Mouse (Mus musculus): ENCODE data around the gene Ccdc124. TPM values are rescaled to one million over a fixed set of nuclear protein-coding genes. Genes with fewer than 3 reads are reported as not detected.
A peak's percentile ranks its signal among the peaks of the same experiment; 100 is the strongest.

Gene Ccdc124
- polyA plus RNA-seq, 1 experiment from 2014 or later, result 165 TPM

- Histone ChIP-seq H3K4me2 (ENCODE audit: low read depth, low read length, severe bottlenecking) (peak overlapping the region; percentile 35; the same call in 1 of the 2 replicates), H3K4me3 (ENCODE audit: low read depth, low read length) (peak overlapping the region; percentile 16; the same call in 1 of the 2 replicates), H3K27me3 (ENCODE audit: control insufficient read depth, insufficient read depth, low read length) (peaks cover 36% of the 10 kb centered on the region), H3K9ac (ENCODE audit: low read length) (no peak overlapping the region; the same call in 1 of the 2 replicates), H3K4me1 (replicated peaks; ENCODE audit: control insufficient read depth, insufficient read depth, low read length) (peaks cover 9% of the 10 kb centered on the region), H3K36me3 (ENCODE audit: control insufficient read depth, insufficient read depth, low read length) (peaks cover 7% of the 10 kb centered on the region), H3K27ac (ENCODE audit: low read depth, low read length) (no peak overlapping the region), H3K9me3 (ENCODE audit: control insufficient read depth, low read length) (no peaks in the 10 kb centered on the region)
- ATAC-seq (replicated peaks; ENCODE audit: low FRiP score), result no peak
- peak; percentile 65 for DNase-seq (ENCODE audit: low spot score)
- WGBS, result 31% methylated on average over 20 of the region's 20 CpGs
Measured at GRCm38 (mm10) chr8:70892896-70893655, 19.3 kb upstream of the Ccdc124 start.

GRCm38 (mm10) chr8:70892022-70892895, 18.5 kb upstream of the Ccdc124 start, which contains the start of gene Slc5a5:
Gene Slc5a5, minus strand, starts transcription at chr8:70892757.
- no peak within 1 kb of the TSS for H3K27ac ChIP-seq (ENCODE audit: low read depth, low read length)
- H3K27me3 ChIP-seq (ENCODE audit: control insufficient read depth, insufficient read depth, low read length), result peaks cover 36% of the 10 kb centered on the region
- no peaks in the 10 kb centered on the region for H3K9me3 ChIP-seq (ENCODE audit: control insufficient read depth, low read length)
- peak within 1 kb of the TSS; percentile 29 for H3K9ac ChIP-seq (ENCODE audit: low read length)
- H3K36me3 ChIP-seq (ENCODE audit: control insufficient read depth, insufficient read depth, low read length), result peaks cover 7% of the 10 kb centered on the region
- peak within 1 kb of the TSS; percentile 35; the same call in 1 of the 2 replicates for H3K4me2 ChIP-seq (ENCODE audit: low read depth, low read length, severe bottlenecking)
- H3K4me3 ChIP-seq (ENCODE audit: low read depth, low read length), result peak within 1 kb of the TSS; percentile 16; the same call in 1 of the 2 replicates
- H3K4me1 ChIP-seq (replicated peaks; ENCODE audit: control insufficient read depth, insufficient read depth, low read length), result peaks cover 11% of the 10 kb centered on the region
- DNase-seq (ENCODE audit: low spot score) (peak; percentile 69), ATAC-seq (replicated peaks; ENCODE audit: low FRiP score) (no peak)
- WGBS, result 3% methylated on average over 79 of the region's 80 CpGs

- Histone ChIP-seq H3K9me3 (ENCODE audit: control insufficient read depth, low read length) (no peaks in the 10 kb centered on the region), H3K4me2 (ENCODE audit: low read depth, low read length, severe bottlenecking) (no peak overlapping the region), H3K4me1 (replicated peaks; ENCODE audit: control insufficient read depth, insufficient read depth, low read length) (peaks cover 11% of the 10 kb centered on the region), H3K27me3 (ENCODE audit: control insufficient read depth, insufficient read depth, low read length) (peaks cover 36% of the 10 kb centered on the region), H3K27ac (ENCODE audit: low read depth, low read length) (no peak overlapping the region), H3K4me3 (ENCODE audit: low read depth, low read length) (no peak overlapping the region), H3K36me3 (ENCODE audit: control insufficient read depth, insufficient read depth, low read length) (peaks cover 7% of the 10 kb centered on the region), H3K9ac (ENCODE audit: low read length) (no peak overlapping the region)
- ATAC-seq (replicated peaks; ENCODE audit: low FRiP score) (no peak), DNase-seq (ENCODE audit: low spot score) (peak; percentile 75)
- 7% methylated on average over 21 of the region's 21 CpGs for WGBS
Measured at GRCm38 (mm10) chr8:70891356-70891755, 17.6 kb upstream of the Ccdc124 start.

- Histone ChIP-seq H3K36me3 (ENCODE audit: control insufficient read depth, insufficient read depth, low read length) (peaks cover 7% of the 10 kb centered on the region), H3K27ac (ENCODE audit: low read depth, low read length) (no peak overlapping the region), H3K4me2 (ENCODE audit: low read depth, low read length, severe bottlenecking) (no peak overlapping the region), H3K27me3 (ENCODE audit: control insufficient read depth, insufficient read depth, low read length) (peaks cover 36% of the 10 kb centered on the region), H3K4me1 (replicated peaks; ENCODE audit: control insufficient read depth, insufficient read depth, low read length) (peaks cover 11% of the 10 kb centered on the region), H3K9ac (ENCODE audit: low read length) (no peak overlapping the region), H3K4me3 (ENCODE audit: low read depth, low read length) (no peak overlapping the region), H3K9me3 (ENCODE audit: control insufficient read depth, low read length) (no peaks in the 10 kb centered on the region)
- WGBS, result 91% methylated on average over 5 of the region's 5 CpGs
- DNase-seq (ENCODE audit: low spot score) (peak; percentile 58), ATAC-seq (replicated peaks; ENCODE audit: low FRiP score) (no peak)
Measured at GRCm38 (mm10) chr8:70890656-70891055, 16.9 kb upstream of the Ccdc124 start.

- DNase-seq (ENCODE audit: low spot score), result peak; percentile 82
- Histone ChIP-seq H3K36me3 (ENCODE audit: control insufficient read depth, insufficient read depth, low read length) (no peaks in the 10 kb centered on the region), H3K4me3 (ENCODE audit: low read depth, low read length) (0 out of 2 replicates have a peak overlapping the region, but pooled peaks have one; percentile 2), H3K4me2 (ENCODE audit: low read depth, low read length, severe bottlenecking) (peak overlapping the region; percentile 32), H3K27me3 (ENCODE audit: control insufficient read depth, insufficient read depth, low read length) (peaks cover 27% of the 10 kb centered on the region), H3K27ac (ENCODE audit: low read depth, low read length) (no peak overlapping the region), H3K9ac (ENCODE audit: low read length) (no peak overlapping the region), H3K9me3 (ENCODE audit: control insufficient read depth, low read length) (no peaks in the 10 kb centered on the region), H3K4me1 (replicated peaks; ENCODE audit: control insufficient read depth, insufficient read depth, low read length) (peaks cover 10% of the 10 kb centered on the region)
- ATAC-seq (replicated peaks; ENCODE audit: low FRiP score), result peak; percentile 50; the same call in 1 of the 2 replicates
- WGBS, result 3% methylated on average over 18 of the region's 18 CpGs
Measured at GRCm38 (mm10) chr8:70887669-70888068, 13.9 kb upstream of the Ccdc124 start.

- Histone ChIP-seq H3K36me3 (ENCODE audit: control insufficient read depth, insufficient read depth, low read length) (no peaks in the 10 kb centered on the region), H3K9me3 (ENCODE audit: control insufficient read depth, low read length) (no peaks in the 10 kb centered on the region), H3K27me3 (ENCODE audit: control insufficient read depth, insufficient read depth, low read length) (peaks cover 7% of the 10 kb centered on the region), H3K27ac (ENCODE audit: low read depth, low read length) (no peak overlapping the region), H3K9ac (ENCODE audit: low read length) (no peak overlapping the region), H3K4me2 (ENCODE audit: low read depth, low read length, severe bottlenecking) (no peak overlapping the region), H3K4me3 (ENCODE audit: low read depth, low read length) (no peak overlapping the region), H3K4me1 (replicated peaks; ENCODE audit: control insufficient read depth, insufficient read depth, low read length) (0 out of 2 replicates have a peak, but pooled peaks cover 2% of the 10 kb centered on the region)
- ATAC-seq (replicated peaks; ENCODE audit: low FRiP score) (no peak), DNase-seq (ENCODE audit: low spot score) (peak; percentile 63)
- 16% methylated on average over 12 of the region's 12 CpGs for WGBS
Measured at GRCm38 (mm10) chr8:70885612-70886011, 11.9 kb upstream of the Ccdc124 start.

GRCm38 (mm10) chr8:70884683-70885082, 10.9 kb upstream of the Ccdc124 start:
- DNase-seq (ENCODE audit: low spot score) (no peak), ATAC-seq (replicated peaks; ENCODE audit: low FRiP score) (no peak)
- no peaks in the 10 kb centered on the region for H3K27me3 ChIP-seq (ENCODE audit: control insufficient read depth, insufficient read depth, low read length)
- H3K27ac ChIP-seq (ENCODE audit: low read depth, low read length), result no peak overlapping the region
- H3K9me3 ChIP-seq (ENCODE audit: control insufficient read depth, low read length), result no peaks in the 10 kb centered on the region
- H3K4me3 ChIP-seq (ENCODE audit: low read depth, low read length), result no peak overlapping the region
- H3K36me3 ChIP-seq (ENCODE audit: control insufficient read depth, insufficient read depth, low read length), result no peaks in the 10 kb centered on the region
- 89% methylated on average over 10 of the region's 10 CpGs for WGBS
- peaks cover 6% of the 10 kb centered on the region; the same call in 1 of the 2 replicates for H3K4me1 ChIP-seq (replicated peaks; ENCODE audit: control insufficient read depth, insufficient read depth, low read length)
- H3K9ac ChIP-seq (ENCODE audit: low read length), result no peak overlapping the region
- no peak overlapping the region for H3K4me2 ChIP-seq (ENCODE audit: low read depth, low read length, severe bottlenecking)

GRCm38 (mm10) chr8:70884186-70884585, 10.5 kb upstream of the Ccdc124 start:
- no peak for DNase-seq (ENCODE audit: low spot score)
- Histone ChIP-seq H3K4me1 (replicated peaks; ENCODE audit: control insufficient read depth, insufficient read depth, low read length) (peaks cover 7% of the 10 kb centered on the region; the same call in 1 of the 2 replicates), H3K27me3 (ENCODE audit: control insufficient read depth, insufficient read depth, low read length) (no peaks in the 10 kb centered on the region), H3K4me3 (ENCODE audit: low read depth, low read length) (no peak overlapping the region), H3K36me3 (ENCODE audit: control insufficient read depth, insufficient read depth, low read length) (no peaks in the 10 kb centered on the region), H3K9ac (ENCODE audit: low read length) (no peak overlapping the region), H3K27ac (ENCODE audit: low read depth, low read length) (no peak overlapping the region), H3K9me3 (ENCODE audit: control insufficient read depth, low read length) (no peaks in the 10 kb centered on the region), H3K4me2 (ENCODE audit: low read depth, low read length, severe bottlenecking) (no peak overlapping the region)
- no peak for ATAC-seq (replicated peaks; ENCODE audit: low FRiP score)
- WGBS, result 83% methylated on average over 4 of the region's 4 CpGs
